Mouse (Mus musculus): ENCODE results near the gene Zfp652. TPM values are rescaled to one million over a fixed set of nuclear protein-coding genes. Genes with fewer than 3 reads are reported as not detected.

Gene Zfp652
- polyA plus RNA-seq, 1 experiment from 2014 or later, result 16.8 TPM

- H3K4me1 ChIP-seq (ENCODE audit: control insufficient read depth, insufficient read depth, low read length), result peaks cover 53% of the 10 kb centered on the region
- H3K27ac ChIP-seq (ENCODE audit: low read length), result peak overlapping the region; percentile 37; the same call in 1 of the 2 replicates
These were observed 122.6 kb downstream of the Zfp652 start for GRCm38 (mm10) chr11:95834742-95835710.

GRCm38 (mm10) chr11:95835832-95836231, 123.4 kb downstream of the Zfp652 start:
- Histone ChIP-seq H3K9me3 (ENCODE audit: control insufficient read depth, low read length) (no peaks in the 10 kb centered on the region), H3K27ac (ENCODE audit: low read length) (peak overlapping the region; percentile 37), H3K27me3 (replicated peaks; ENCODE audit: control insufficient read depth, insufficient read depth, low read length) (peaks cover 36% of the 10 kb centered on the region), H3K4me3 (ENCODE audit: low read length) (no peak overlapping the region), H3K4me2 (ENCODE audit: low read depth, low read length) (0 out of 2 replicates have a peak overlapping the region, but pooled peaks have one; percentile 17), H3K36me3 (ENCODE audit: control insufficient read depth, insufficient read depth, low read length) (no peaks in the 10 kb centered on the region), H3K4me1 (ENCODE audit: control insufficient read depth, insufficient read depth, low read length) (peaks cover 46% of the 10 kb centered on the region), H3K9ac (ENCODE audit: low read depth, low read length) (0 out of 2 replicates have a peak overlapping the region, but pooled peaks have one; percentile 19)
- ATAC-seq, result no peak
- WGBS, result 39% methylated on average over 6 of the region's 6 CpGs

More at GRCm38 (mm10) chr11:95834742-95835710, 122.6 kb downstream of the Zfp652 start:
- Histone ChIP-seq H3K4me3 (ENCODE audit: low read length) (no peak overlapping the region), H3K9ac (ENCODE audit: low read depth, low read length) (0 out of 2 replicates have a peak overlapping the region, but pooled peaks have one; percentile 19), H3K36me3 (ENCODE audit: control insufficient read depth, insufficient read depth, low read length) (no peaks in the 10 kb centered on the region), H3K4me2 (ENCODE audit: low read depth, low read length) (no peak overlapping the region), H3K27me3 (replicated peaks; ENCODE audit: control insufficient read depth, insufficient read depth, low read length) (peaks cover 44% of the 10 kb centered on the region), H3K9me3 (ENCODE audit: control insufficient read depth, low read length) (no peaks in the 10 kb centered on the region)
- ATAC-seq, result no peak
- 27% methylated on average over 15 of the region's 15 CpGs for WGBS

- Histone ChIP-seq H3K4me2 (ENCODE audit: low read depth, low read length) (peak overlapping the region; percentile 17), H3K36me3 (ENCODE audit: control insufficient read depth, insufficient read depth, low read length) (no peaks in the 10 kb centered on the region), H3K4me3 (ENCODE audit: low read length) (no peak overlapping the region), H3K9ac (ENCODE audit: low read depth, low read length) (no peak overlapping the region), H3K4me1 (ENCODE audit: control insufficient read depth, insufficient read depth, low read length) (peaks cover 40% of the 10 kb centered on the region), H3K9me3 (ENCODE audit: control insufficient read depth, low read length) (no peaks in the 10 kb centered on the region), H3K27ac (ENCODE audit: low read length) (peak overlapping the region; percentile 37; the same call in 1 of the 2 replicates), H3K27me3 (replicated peaks; ENCODE audit: control insufficient read depth, insufficient read depth, low read length) (peaks cover 30% of the 10 kb centered on the region)
- WGBS, result 41% methylated on average over 6 of the region's 6 CpGs
- ATAC-seq, result peak; percentile 69
These were observed 124.0 kb downstream of the Zfp652 start for GRCm38 (mm10) chr11:95836433-95836832.

GRCm38 (mm10) chr11:95837059-95837458, 124.6 kb downstream of the Zfp652 start, which contains the start of gene Gngt2:
Gene Gngt2, plus strand, starts transcription at chr11:95837216.
- 42% methylated on average over 10 of the region's 10 CpGs for WGBS
- H3K27ac ChIP-seq (ENCODE audit: low read length), result peak within 1 kb of the TSS; percentile 37
- no peaks in the 10 kb centered on the region for H3K9me3 ChIP-seq (ENCODE audit: control insufficient read depth, low read length)
- H3K27me3 ChIP-seq (replicated peaks; ENCODE audit: control insufficient read depth, insufficient read depth, low read length), result peaks cover 24% of the 10 kb centered on the region
- peak within 1 kb of the TSS; percentile 30; the same call in 1 of the 2 replicates for H3K9ac ChIP-seq (ENCODE audit: low read depth, low read length)
- no peak within 1 kb of the TSS for H3K4me3 ChIP-seq (ENCODE audit: low read length)
- peak; percentile 53 for ATAC-seq
- H3K4me1 ChIP-seq (ENCODE audit: control insufficient read depth, insufficient read depth, low read length), result peaks cover 41% of the 10 kb centered on the region
- no peaks in the 10 kb centered on the region for H3K36me3 ChIP-seq (ENCODE audit: control insufficient read depth, insufficient read depth, low read length)
- H3K4me2 ChIP-seq (ENCODE audit: low read depth, low read length), result peak within 1 kb of the TSS; percentile 17

GRCm38 (mm10) chr11:95838598-95838997, 126.1 kb downstream of the Zfp652 start:
- ATAC-seq, result no peak
- Histone ChIP-seq H3K9ac (ENCODE audit: low read depth, low read length) (no peak overlapping the region), H3K4me3 (ENCODE audit: low read length) (no peak overlapping the region), H3K4me1 (ENCODE audit: control insufficient read depth, insufficient read depth, low read length) (peaks cover 41% of the 10 kb centered on the region), H3K36me3 (ENCODE audit: control insufficient read depth, insufficient read depth, low read length) (no peaks in the 10 kb centered on the region), H3K27ac (ENCODE audit: low read length) (no peak overlapping the region), H3K27me3 (replicated peaks; ENCODE audit: control insufficient read depth, insufficient read depth, low read length) (peaks cover 11% of the 10 kb centered on the region), H3K9me3 (ENCODE audit: control insufficient read depth, low read length) (no peaks in the 10 kb centered on the region), H3K4me2 (ENCODE audit: low read depth, low read length) (no peak overlapping the region)
- 78% methylated on average over 4 of the region's 4 CpGs for WGBS

- no peak overlapping the region for H3K4me2 ChIP-seq (ENCODE audit: low read depth, low read length)
- no peak overlapping the region for H3K9ac ChIP-seq (ENCODE audit: low read depth, low read length)
- ATAC-seq, result no peak
- H3K4me3 ChIP-seq (ENCODE audit: low read length), result no peak overlapping the region
- H3K9me3 ChIP-seq (ENCODE audit: control insufficient read depth, low read length), result no peaks in the 10 kb centered on the region
- peaks cover 6% of the 10 kb centered on the region for H3K27me3 ChIP-seq (replicated peaks; ENCODE audit: control insufficient read depth, insufficient read depth, low read length)
- H3K4me1 ChIP-seq (ENCODE audit: control insufficient read depth, insufficient read depth, low read length), result peaks cover 35% of the 10 kb centered on the region
- WGBS, result 75% methylated on average over 8 of the region's 8 CpGs
- no peak overlapping the region for H3K27ac ChIP-seq (ENCODE audit: low read length)
- no peaks in the 10 kb centered on the region for H3K36me3 ChIP-seq (ENCODE audit: control insufficient read depth, insufficient read depth, low read length)
These were observed 126.8 kb downstream of the Zfp652 start for GRCm38 (mm10) chr11:95838999-95839868.

- Histone ChIP-seq H3K9ac (ENCODE audit: low read depth, low read length) (0 out of 2 replicates have a peak overlapping the region, but pooled peaks have one; percentile 6), H3K27ac (ENCODE audit: low read length) (no peak overlapping the region)
- WGBS, result 77% methylated on average over 5 of the region's 5 CpGs
These were observed 128.4 kb downstream of the Zfp652 start for GRCm38 (mm10) chr11:95840694-95841497.

GRCm38 (mm10) chr11:95841498-95841830, 129.0 kb downstream of the Zfp652 start:
- ATAC-seq, result no peak
- H3K27ac ChIP-seq (ENCODE audit: low read length), result peak overlapping the region; percentile 57; the same call in 1 of the 2 replicates
- no peaks in the 10 kb centered on the region for H3K36me3 ChIP-seq (ENCODE audit: control insufficient read depth, insufficient read depth, low read length)

More at GRCm38 (mm10) chr11:95840694-95841497, 128.4 kb downstream of the Zfp652 start:
- H3K27me3 ChIP-seq (replicated peaks; ENCODE audit: control insufficient read depth, insufficient read depth, low read length), result no peaks in the 10 kb centered on the region; the same call in 1 of the 2 replicates
- H3K9me3 ChIP-seq (ENCODE audit: control insufficient read depth, low read length), result no peaks in the 10 kb centered on the region
- no peak for ATAC-seq
- H3K4me3 ChIP-seq (ENCODE audit: low read length), result peak overlapping the region; percentile 33
- peaks cover 21% of the 10 kb centered on the region for H3K4me1 ChIP-seq (ENCODE audit: control insufficient read depth, insufficient read depth, low read length)
- no peaks in the 10 kb centered on the region for H3K36me3 ChIP-seq (ENCODE audit: control insufficient read depth, insufficient read depth, low read length)
- H3K4me2 ChIP-seq (ENCODE audit: low read depth, low read length), result 0 out of 2 replicates have a peak overlapping the region, but pooled peaks have one; percentile 21

More at GRCm38 (mm10) chr11:95841498-95841830, 129.0 kb downstream of the Zfp652 start:
- peak overlapping the region; percentile 38 for H3K9ac ChIP-seq (ENCODE audit: low read depth, low read length)
- H3K4me3 ChIP-seq (ENCODE audit: low read length), result peak overlapping the region; percentile 33
- peak overlapping the region; percentile 17; the same call in 1 of the 2 replicates for H3K4me2 ChIP-seq (ENCODE audit: low read depth, low read length)
- H3K27me3 ChIP-seq (replicated peaks; ENCODE audit: control insufficient read depth, insufficient read depth, low read length), result no peaks in the 10 kb centered on the region; the same call in 1 of the 2 replicates
- H3K4me1 ChIP-seq (ENCODE audit: control insufficient read depth, insufficient read depth, low read length), result peaks cover 16% of the 10 kb centered on the region
- WGBS, result 64% methylated on average over 10 of the region's 10 CpGs
- no peaks in the 10 kb centered on the region for H3K9me3 ChIP-seq (ENCODE audit: control insufficient read depth, low read length)
